Mouse (Mus musculus) lung, adult 10 weeks (tissue): Measurements from ENCODE around the gene Mt1. TPM values are rescaled to one million over a fixed set of nuclear protein-coding genes. Genes with fewer than 3 reads are reported as not detected.

ENCODE experiments used
- polyA plus RNA-seq: library from polyadenylated mRNA; stranded (reverse); fragments of 350-450 nt; fragmentation: Illumina TruSeq; extraction: RNeasy Lipid Tissue Mini Kit (QIAGEN cat#74804); gene quantifications from one replicate; pipeline ENCODE4 v1.2.3, GENCODE M21; 2014; ENCODE audit warnings: low read depth, low replicate concordance; ENCODE audit not compliant: insufficient read depth

Gene Mt1
- polyA plus RNA-seq: 159 TPM

GRCm38 (mm10) chr8:94178857-94179712 is at the start of gene Mt1:
Gene Mt1 (plus strand): TSS chr8:94179082.

DNA sequence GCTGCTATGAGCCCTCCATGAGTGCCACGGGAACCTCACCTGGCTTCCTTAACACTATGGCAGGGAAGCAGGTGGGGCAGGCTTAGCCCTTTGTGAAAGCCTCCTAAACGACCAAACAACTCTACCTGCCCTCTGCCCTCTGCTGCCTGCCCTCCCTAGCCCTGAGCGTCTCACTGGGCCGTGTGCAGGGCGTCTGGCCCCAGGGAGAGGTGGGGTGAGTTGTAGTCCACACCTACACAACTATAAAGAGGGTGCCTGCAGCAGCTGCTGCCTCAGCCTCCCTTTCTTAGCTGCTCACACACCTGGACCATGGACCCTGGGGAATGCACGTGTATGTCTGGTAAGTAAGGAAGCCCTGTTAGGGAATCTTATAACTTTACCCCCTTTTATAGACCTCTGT is 41.9 kb upstream of the Mt1 start, which contains the start of gene Mt4:
TSS of gene Mt4 (plus strand) at position 265 of the 400 bp plus-strand sequence.

GRCm38 (mm10) chr8:94152513-94153300 is 26.2 kb upstream of the Mt1 start, which contains the start of gene Mt3:
Gene Mt3 (plus strand): TSS chr8:94152607.

GRCm38 (mm10) chr8:94172075-94172808 is 6.6 kb upstream of the Mt1 start, which contains the start of gene Mt2:
Gene Mt2 (plus strand): TSS chr8:94172664.

GRCm38 (mm10) chr8:94214252-94215173 is 35.6 kb downstream of the Mt1 start, which contains the start of gene Nup93:
Gene Nup93 (plus strand): TSS chr8:94214564.

Other genes starting within 250 kb of the Mt1 start
- 61.3 TPM for gene Amfr, start 166.2 kb upstream of the Mt1 start, polyA plus RNA-seq
- 29.2 TPM for gene Nudt21, start 142.1 kb upstream of the Mt1 start, polyA plus RNA-seq
- gene Ogfod1, start 141.9 kb upstream of the Mt1 start, polyA plus RNA-seq: 5.1 TPM
- gene Bbs2, start 80.2 kb upstream of the Mt1 start, polyA plus RNA-seq: 9.5 TPM
- gene Mt4, start 41.9 kb upstream of the Mt1 start, polyA plus RNA-seq: not detected
- gene Mt3, start 26.5 kb upstream of the Mt1 start, polyA plus RNA-seq: 1.7 TPM
- 53.1 TPM for gene Mt2, start 6.4 kb upstream of the Mt1 start, polyA plus RNA-seq
- gene Nup93, start 35.5 kb downstream of the Mt1 start, polyA plus RNA-seq: 8.2 TPM
- not detected for gene Slc12a3, start 150.1 kb downstream of the Mt1 start, polyA plus RNA-seq
- gene Herpud1, start 207.4 kb downstream of the Mt1 start, polyA plus RNA-seq: 131 TPM